Mouse (Mus musculus): Measurements from ENCODE around the gene Pitpna.
"Not testable (repeated sequence)": the region's sequence is repeated elsewhere in the genome, so short reads cannot be mapped to it uniquely, and the experiment has no call there.

Gene Pitpna

GRCm38 (mm10) chr11:75594431-75594830 is 6.5 kb downstream of the Pitpna start:
- peak; percentile 13 for DNase-seq

- DNase-seq: peak; percentile 12
Measured at GRCm38 (mm10) chr11:75595404-75595803, 7.5 kb downstream of the Pitpna start.

- DNase-seq: peak; percentile 10
Measured at GRCm38 (mm10) chr11:75595816-75596215, 7.9 kb downstream of the Pitpna start.

- DNase-seq: peak; percentile 62
Measured at GRCm38 (mm10) chr11:75596726-75597255, 8.9 kb downstream of the Pitpna start.

GRCm38 (mm10) chr11:75598004-75598403 is 10.1 kb downstream of the Pitpna start:
- no peak for DNase-seq

- DNase-seq: not testable (repeated sequence)
Measured at GRCm38 (mm10) chr11:75599802-75600201, 11.9 kb downstream of the Pitpna start.

GRCm38 (mm10) chr11:75604826-75605225 is 16.9 kb downstream of the Pitpna start:
- DNase-seq: no peak

- no peak for DNase-seq
Measured at GRCm38 (mm10) chr11:75605318-75605717, 17.4 kb downstream of the Pitpna start.

- DNase-seq: no peak
Measured at GRCm38 (mm10) chr11:75608776-75609175, 20.9 kb downstream of the Pitpna start.

- DNase-seq: no peak
Measured at GRCm38 (mm10) chr11:75610021-75610420, 22.1 kb downstream of the Pitpna start.

- DNase-seq: no peak
Measured at GRCm38 (mm10) chr11:75614769-75615168, 26.9 kb downstream of the Pitpna start.

GRCm38 (mm10) chr11:75615556-75615955 is 27.7 kb downstream of the Pitpna start:
- no peak for DNase-seq

- peak; percentile 38 for DNase-seq
Measured at GRCm38 (mm10) chr11:75619133-75619532, 31.2 kb downstream of the Pitpna start.

GRCm38 (mm10) chr11:75620136-75620780 is 32.4 kb downstream of the Pitpna start:
- no peak for DNase-seq

GRCm38 (mm10) chr11:75621426-75621825 is 33.5 kb downstream of the Pitpna start:
- DNase-seq: no peak

GRCm38 (mm10) chr11:75622588-75623329 is 34.9 kb downstream of the Pitpna start:
- DNase-seq: no peak

- DNase-seq: no peak
Measured at GRCm38 (mm10) chr11:75624102-75624554, 36.2 kb downstream of the Pitpna start.

GRCm38 (mm10) chr11:75625820-75626219 is 37.9 kb downstream of the Pitpna start:
- DNase-seq: peak; percentile 26

GRCm38 (mm10) chr11:75630098-75630497 is 42.2 kb downstream of the Pitpna start:
- DNase-seq: no peak

- DNase-seq: peak; percentile 97
Measured at GRCm38 (mm10) chr11:75630645-75631229, 42.8 kb downstream of the Pitpna start, which contains the start of gene Inpp5k. Gene Inpp5k, plus strand, starts transcription at chr11:75630988.

GRCm38 (mm10) chr11:75631561-75632225 is 43.8 kb downstream of the Pitpna start:
- DNase-seq: peak; percentile 66

- no peak for DNase-seq
Measured at GRCm38 (mm10) chr11:75632921-75633320, 45.0 kb downstream of the Pitpna start.

GRCm38 (mm10) chr11:75634801-75635200 is 46.9 kb downstream of the Pitpna start:
- DNase-seq: peak; percentile 39

Measured in kidney, postnatal 10 days (tissue).